Mouse (Mus musculus) kidney, embryonic 14.5 days (tissue): ENCODE results near the gene Zfp64. TPM values are rescaled to one million over a fixed set of nuclear protein-coding genes. Genes with fewer than 3 reads are reported as not detected.

Experiments
- ATAC-seq: fragments of 200-750 bp; cut with Nextera tagmentation; 2 replicates; pipeline ENCODE4 v1.8.0; 2017; ENCODE audit warnings: moderate number of reproducible peaks, mild to moderate bottlenecking, moderate TSS enrichment, moderate library complexity; ENCODE audit not compliant: low FRiP score, low TSS enrichment
- H3K27ac ChIP-seq: fragments of 300-500 bp; sonication (generic); 2 replicates; pipeline ENCODE4 v1.5.1; 2014; ENCODE audit warnings: low read depth, mild to moderate bottlenecking, low read length, moderate library complexity, mixed read lengths
- H3K27me3 ChIP-seq: fragments of 300-500 bp; sonication (generic); 2 replicates; pipeline ENCODE4 v1.6.1; 2014; ENCODE audit warnings: mild to moderate bottlenecking, low read length; ENCODE audit not compliant: control insufficient read depth, insufficient read depth
- H3K36me3 ChIP-seq: fragments of 300-500 bp; sonication (generic); 2 replicates; pipeline ENCODE4 v1.6.1; 2014; ENCODE audit warnings: low read length, mixed read lengths; ENCODE audit not compliant: control insufficient read depth, insufficient read depth
- H3K4me1 ChIP-seq: fragments of 300-500 bp; sonication (generic); 2 replicates; pipeline ENCODE4 v1.6.1; 2014; ENCODE audit warnings: low read length, mixed read lengths; ENCODE audit not compliant: control insufficient read depth, insufficient read depth
- H3K4me2 ChIP-seq: fragments of 300-500 bp; sonication (generic); replicated peaks from 2 replicates; pipeline ENCODE4 v1.6.1; 2014; ENCODE audit warnings: low read depth, mild to moderate bottlenecking, low read length
- H3K4me3 ChIP-seq: fragments of 300-500 bp; sonication (generic); 2 replicates; pipeline ENCODE4 v1.5.1; 2014; ENCODE audit warnings: mild to moderate bottlenecking, low read length
- H3K9ac ChIP-seq: fragments of 300-500 bp; sonication (generic); 2 replicates; pipeline ENCODE4 v1.6.1; 2014; ENCODE audit warnings: low read depth, mild to moderate bottlenecking, low read length, moderate library complexity
- H3K9me3 ChIP-seq: fragments of 300-500 bp; sonication (generic); 2 replicates; pipeline ENCODE4 v1.6.1; 2016; ENCODE audit warnings: low read length; ENCODE audit not compliant: control insufficient read depth
- WGBS: fragments of 180-500 bp; shearing (Covaris S2); extraction: QIAGEN DNeasy Blood & Tissue Kit; methylation state at CpG from one replicate; pipeline ENCODE4 v1.1.7; 2014; 5-methylcytosine and 5-hydroxymethylcytosine counted together
- polyA plus RNA-seq: library from polyadenylated mRNA; unstranded; fragments of >200 nt; fragmentation: Nextera tagmentation; extraction: Ambion mirVana; gene quantifications from 2 replicates; pipeline ENCODE4 v1.2.1, GENCODE M21; 2014

The Zfp64 gene
- polyA plus RNA-seq, 1 experiment from 2014 or later = 27.8 TPM

- Histone ChIP-seq H3K9ac (no peak overlapping the region), H3K27ac (no peak overlapping the region), H3K4me3 (no peak overlapping the region), H3K4me1 (no peaks in the 10 kb centered on the region), H3K9me3 (no peaks in the 10 kb centered on the region), H3K4me2 (no peak overlapping the region), H3K27me3 (no peaks in the 10 kb centered on the region), H3K36me3 (peaks cover 43% of the 10 kb centered on the region)
- ATAC-seq = no peak
- WGBS = 86% methylated on average over 35 of the region's 35 CpGs
Observed at GRCm38 (mm10) chr2:168935165-168935564, 20.2 kb downstream of the Zfp64 start.

GRCm38 (mm10) chr2:168931686-168932085 is 23.7 kb downstream of the Zfp64 start:
- Histone ChIP-seq H3K4me3 (no peak overlapping the region), H3K4me1 (no peaks in the 10 kb centered on the region), H3K36me3 (peaks cover 34% of the 10 kb centered on the region), H3K4me2 (no peak overlapping the region), H3K27me3 (no peaks in the 10 kb centered on the region), H3K9ac (no peak overlapping the region), H3K9me3 (no peaks in the 10 kb centered on the region), H3K27ac (no peak overlapping the region)
- WGBS = 96% methylated on average over 14 of the region's 14 CpGs
- no peak for ATAC-seq

- Histone ChIP-seq H3K36me3 (peaks cover 43% of the 10 kb centered on the region), H3K27me3 (no peaks in the 10 kb centered on the region), H3K4me2 (no peak overlapping the region), H3K9me3 (no peaks in the 10 kb centered on the region), H3K4me1 (no peaks in the 10 kb centered on the region), H3K9ac (no peak overlapping the region), H3K4me3 (no peak overlapping the region), H3K27ac (no peak overlapping the region)
- ATAC-seq = no peak
- whole genome bisulfite sequencing = 29% methylated on average over 10 of the region's 10 CpGs
Observed at GRCm38 (mm10) chr2:168929691-168930090, 25.7 kb downstream of the Zfp64 start.

GRCm38 (mm10) chr2:168927401-168927800 is 28.0 kb downstream of the Zfp64 start:
- Histone ChIP-seq H3K27me3 (no peaks in the 10 kb centered on the region), H3K4me3 (no peak overlapping the region), H3K4me1 (no peaks in the 10 kb centered on the region), H3K4me2 (no peak overlapping the region), H3K36me3 (peaks cover 34% of the 10 kb centered on the region), H3K27ac (no peak overlapping the region), H3K9ac (no peak overlapping the region), H3K9me3 (peaks cover 1% of the 10 kb centered on the region; the same call in 1 of the 2 replicates)
- no peak for ATAC-seq
- WGBS = 69% methylated on average over 7 of the region's 7 CpGs

- H3K9me3 ChIP-seq = peaks cover 5% of the 10 kb centered on the region; the same call in 1 of the 2 replicates
- no peaks in the 10 kb centered on the region for H3K27me3 ChIP-seq
- no peak for ATAC-seq
- WGBS = 92% methylated on average over 37 of the region's 37 CpGs
- no peak overlapping the region for H3K4me2 ChIP-seq
- H3K9ac ChIP-seq = no peak overlapping the region
- H3K27ac ChIP-seq = no peak overlapping the region
- peaks cover 27% of the 10 kb centered on the region for H3K36me3 ChIP-seq
- H3K4me1 ChIP-seq = no peaks in the 10 kb centered on the region
- no peak overlapping the region for H3K4me3 ChIP-seq
Observed at GRCm38 (mm10) chr2:168926257-168926810, 29.1 kb downstream of the Zfp64 start.

- no peak overlapping the region for H3K4me3 ChIP-seq
- no peak overlapping the region for H3K4me2 ChIP-seq
- WGBS = 13% methylated on average over 9 of the region's 9 CpGs
- ATAC-seq = no peak
- H3K36me3 ChIP-seq = peaks cover 23% of the 10 kb centered on the region
- no peak overlapping the region for H3K9ac ChIP-seq
- no peak overlapping the region for H3K27ac ChIP-seq
- no peaks in the 10 kb centered on the region for H3K4me1 ChIP-seq
- peaks cover 3% of the 10 kb centered on the region; the same call in 1 of the 2 replicates for H3K27me3 ChIP-seq
- peaks cover 5% of the 10 kb centered on the region; the same call in 1 of the 2 replicates for H3K9me3 ChIP-seq
Observed at GRCm38 (mm10) chr2:168923706-168924105, 31.7 kb downstream of the Zfp64 start.

- peaks cover 5% of the 10 kb centered on the region; the same call in 1 of the 2 replicates for H3K9me3 ChIP-seq
- H3K36me3 ChIP-seq = peaks cover 17% of the 10 kb centered on the region
- 87% methylated on average over 5 of the region's 5 CpGs for WGBS
- no peak overlapping the region for H3K27ac ChIP-seq
- H3K4me3 ChIP-seq = no peak overlapping the region
- no peak overlapping the region for H3K4me2 ChIP-seq
- no peaks in the 10 kb centered on the region for H3K4me1 ChIP-seq
- ATAC-seq = no peak
- H3K27me3 ChIP-seq = peaks cover 3% of the 10 kb centered on the region; the same call in 1 of the 2 replicates
- no peak overlapping the region for H3K9ac ChIP-seq
Observed at GRCm38 (mm10) chr2:168922466-168922865, 32.9 kb downstream of the Zfp64 start.

- Histone ChIP-seq H3K4me2 (no peak overlapping the region), H3K9ac (no peak overlapping the region), H3K36me3 (no peaks in the 10 kb centered on the region), H3K27me3 (peaks cover 3% of the 10 kb centered on the region; the same call in 1 of the 2 replicates), H3K4me3 (no peak overlapping the region), H3K4me1 (no peaks in the 10 kb centered on the region), H3K27ac (no peak overlapping the region), H3K9me3 (peaks cover 5% of the 10 kb centered on the region; the same call in 1 of the 2 replicates)
- no peak for ATAC-seq
- 63% methylated on average over 15 of the region's 15 CpGs for WGBS
Observed at GRCm38 (mm10) chr2:168920007-168920406, 35.4 kb downstream of the Zfp64 start.

- Histone ChIP-seq H3K4me2 (peak overlapping the region; percentile 94), H3K9ac (0 out of 2 replicates have a peak overlapping the region, but pooled peaks have one; percentile 23), H3K4me1 (peaks cover 21% of the 10 kb centered on the region), H3K4me3 (peak overlapping the region; percentile 50), H3K27ac (no peak overlapping the region), H3K27me3 (peaks cover 30% of the 10 kb centered on the region), H3K9me3 (no peaks in the 10 kb centered on the region), H3K36me3 (no peaks in the 10 kb centered on the region)
- peak; percentile 44 for ATAC-seq
- 2% methylated on average over 31 of the region's 31 CpGs for WGBS
Observed at GRCm38 (mm10) chr2:168912901-168913721, 42.3 kb downstream of the Zfp64 start.
